Mouse (Mus musculus) kidney, adult 2 months (tissue): ENCODE data around the gene Lmna.

ENCODE experiments used
- CTCF ChIP-seq: fragments of 200-500 bp; conservative IDR thresholded peaks from 2 replicates; pipeline ENCODE4 v1.5.1; 2011; ENCODE audit warnings: low read depth, mild to moderate bottlenecking, control low read depth, low read length, moderate library complexity, mixed read lengths; ENCODE audit not compliant: insufficient read depth, insufficient read length
- POLR2A ChIP-seq: fragments of 200-500 bp; IDR thresholded peaks from one replicate; pipeline ENCODE4 v1.6.1; 2011; ENCODE audit warnings: low read depth, low read length, control low read depth

GRCm38 (mm10) chr3:88480679-88481078 lies 29.1 kb downstream of the Lmna start:
- TF ChIP-seq CTCF (no peak), POLR2A (no peak)
